Mouse (Mus musculus): ENCODE results near the gene Wnt7b. TPM values are rescaled to one million over a fixed set of nuclear protein-coding genes. Genes with fewer than 3 reads are reported as not detected.

Wnt7b gene
- polyA plus RNA-seq, 1 experiment from 2014 or later: 63.4 TPM

GRCm38 (mm10) chr15:85577583-85578460, 4.5 kb downstream of the Wnt7b start:
- no peak for ATAC-seq

GRCm38 (mm10) chr15:85576511-85577440, 5.5 kb downstream of the Wnt7b start:
- H3K9ac ChIP-seq (replicated peaks): peak overlapping the region; percentile 71

More at GRCm38 (mm10) chr15:85577583-85578460, 4.5 kb downstream of the Wnt7b start:
- Histone ChIP-seq H3K4me3 (replicated peaks) (peak overlapping the region; percentile 73), H3K4me2 (replicated peaks) (peak overlapping the region; percentile 95), H3K4me1 (replicated peaks) (peaks cover 86% of the 10 kb centered on the region), H3K9ac (replicated peaks) (peak overlapping the region; percentile 71), H3K9me3 (no peaks in the 10 kb centered on the region), H3K27ac (peak overlapping the region; percentile 69), H3K36me3 (no peaks in the 10 kb centered on the region), H3K27me3 (peaks cover 96% of the 10 kb centered on the region)
- under 1% methylated on average over 54 of the region's 54 CpGs for WGBS

GRCm38 (mm10) chr15:85576110-85576509, 6.2 kb downstream of the Wnt7b start:
- Histone ChIP-seq H3K4me1 (replicated peaks) (peaks cover 72% of the 10 kb centered on the region), H3K27ac (peak overlapping the region; percentile 69; the same call in 1 of the 2 replicates), H3K4me3 (replicated peaks) (peak overlapping the region; percentile 73), H3K4me2 (replicated peaks) (peak overlapping the region; percentile 95), H3K27me3 (peaks cover 79% of the 10 kb centered on the region), H3K9me3 (no peaks in the 10 kb centered on the region), H3K36me3 (no peaks in the 10 kb centered on the region), H3K9ac (replicated peaks) (peak overlapping the region; percentile 71)
- no peak for ATAC-seq
- 0% methylated on average over 20 of the region's 20 CpGs for WGBS

More at GRCm38 (mm10) chr15:85576511-85577440, 5.5 kb downstream of the Wnt7b start:
- ATAC-seq: no peak
- peak overlapping the region; percentile 73 for H3K4me3 ChIP-seq (replicated peaks)
- peak overlapping the region; percentile 69 for H3K27ac ChIP-seq
- under 1% methylated on average over 60 of the region's 61 CpGs for WGBS
- peaks cover 78% of the 10 kb centered on the region for H3K4me1 ChIP-seq (replicated peaks)
- H3K4me2 ChIP-seq (replicated peaks): peak overlapping the region; percentile 95
- no peaks in the 10 kb centered on the region for H3K36me3 ChIP-seq
- H3K9me3 ChIP-seq: no peaks in the 10 kb centered on the region
- peaks cover 85% of the 10 kb centered on the region for H3K27me3 ChIP-seq

GRCm38 (mm10) chr15:85574558-85574957, 7.7 kb downstream of the Wnt7b start:
- Histone ChIP-seq H3K27me3 (peaks cover 63% of the 10 kb centered on the region), H3K4me1 (replicated peaks) (peaks cover 65% of the 10 kb centered on the region), H3K36me3 (no peaks in the 10 kb centered on the region), H3K9me3 (no peaks in the 10 kb centered on the region), H3K4me2 (replicated peaks) (peak overlapping the region; percentile 95), H3K27ac (no peak overlapping the region), H3K4me3 (replicated peaks) (no peak overlapping the region), H3K9ac (replicated peaks) (no peak overlapping the region)
- ATAC-seq: no peak
- 75% methylated on average over 8 of the region's 8 CpGs for WGBS

- peaks cover 68% of the 10 kb centered on the region for H3K4me1 ChIP-seq (replicated peaks)
- no peak for ATAC-seq
- H3K4me3 ChIP-seq (replicated peaks): no peak overlapping the region
- WGBS: 69% methylated on average over 5 of the region's 5 CpGs
- peaks cover 58% of the 10 kb centered on the region for H3K27me3 ChIP-seq
- H3K36me3 ChIP-seq: no peaks in the 10 kb centered on the region
- no peaks in the 10 kb centered on the region for H3K9me3 ChIP-seq
- peak overlapping the region; percentile 95 for H3K4me2 ChIP-seq (replicated peaks)
- no peak overlapping the region for H3K27ac ChIP-seq
- no peak overlapping the region for H3K9ac ChIP-seq (replicated peaks)
Observed at GRCm38 (mm10) chr15:85574086-85574485, 8.2 kb downstream of the Wnt7b start.

GRCm38 (mm10) chr15:85572619-85573254, 9.5 kb downstream of the Wnt7b start:
- H3K4me1 ChIP-seq (replicated peaks): peaks cover 67% of the 10 kb centered on the region
- H3K4me3 ChIP-seq (replicated peaks): no peak overlapping the region
- H3K9me3 ChIP-seq: no peaks in the 10 kb centered on the region
- H3K36me3 ChIP-seq: no peaks in the 10 kb centered on the region
- H3K9ac ChIP-seq (replicated peaks): no peak overlapping the region
- peak overlapping the region; percentile 10; the same call in 1 of the 2 replicates for H3K4me2 ChIP-seq (replicated peaks)
- H3K27me3 ChIP-seq: peaks cover 46% of the 10 kb centered on the region
- no peak overlapping the region for H3K27ac ChIP-seq
- 22% methylated on average over 8 of the region's 8 CpGs for WGBS
- ATAC-seq: peak; percentile 49; the same call in 1 of the 2 replicates

- 72% methylated on average over 8 of the region's 8 CpGs for WGBS
- Histone ChIP-seq H3K27me3 (peaks cover 24% of the 10 kb centered on the region), H3K9ac (replicated peaks) (no peak overlapping the region), H3K4me2 (replicated peaks) (no peak overlapping the region), H3K4me1 (replicated peaks) (peaks cover 56% of the 10 kb centered on the region), H3K27ac (peak overlapping the region; percentile 31; the same call in 1 of the 2 replicates), H3K9me3 (no peaks in the 10 kb centered on the region), H3K4me3 (replicated peaks) (no peak overlapping the region), H3K36me3 (no peaks in the 10 kb centered on the region)
- no peak for ATAC-seq
Observed at GRCm38 (mm10) chr15:85569995-85570734, 12.1 kb downstream of the Wnt7b start.

- peak; percentile 9; the same call in 1 of the 2 replicates for ATAC-seq
- H3K36me3 ChIP-seq: no peaks in the 10 kb centered on the region
- H3K9me3 ChIP-seq: no peaks in the 10 kb centered on the region
- H3K27ac ChIP-seq: peak overlapping the region; percentile 31
- H3K27me3 ChIP-seq: peaks cover 16% of the 10 kb centered on the region
- no peak overlapping the region for H3K9ac ChIP-seq (replicated peaks)
- H3K4me1 ChIP-seq (replicated peaks): peaks cover 56% of the 10 kb centered on the region
- H3K4me2 ChIP-seq (replicated peaks): no peak overlapping the region
- 70% methylated on average over 2 of the region's 2 CpGs for WGBS
- H3K4me3 ChIP-seq (replicated peaks): no peak overlapping the region
Observed at GRCm38 (mm10) chr15:85569167-85569797, 13.0 kb downstream of the Wnt7b start.

- H3K9ac ChIP-seq (replicated peaks): no peak overlapping the region
- H3K9me3 ChIP-seq: no peaks in the 10 kb centered on the region
- H3K4me3 ChIP-seq (replicated peaks): no peak overlapping the region
- no peak for ATAC-seq
- no peaks in the 10 kb centered on the region for H3K36me3 ChIP-seq
- peaks cover 9% of the 10 kb centered on the region; the same call in 1 of the 2 replicates for H3K27me3 ChIP-seq
- H3K27ac ChIP-seq: no peak overlapping the region
- H3K4me2 ChIP-seq (replicated peaks): no peak overlapping the region
- 73% methylated on average over 3 of the region's 3 CpGs for WGBS
- peaks cover 55% of the 10 kb centered on the region for H3K4me1 ChIP-seq (replicated peaks)
Observed at GRCm38 (mm10) chr15:85568402-85568801, 13.9 kb downstream of the Wnt7b start.

- WGBS: 75% methylated on average over 5 of the region's 5 CpGs
- Histone ChIP-seq H3K4me1 (replicated peaks) (peaks cover 42% of the 10 kb centered on the region), H3K4me3 (replicated peaks) (no peak overlapping the region), H3K9me3 (0 out of 2 replicates have a peak, but pooled peaks cover 3% of the 10 kb centered on the region), H3K36me3 (no peaks in the 10 kb centered on the region), H3K9ac (replicated peaks) (no peak overlapping the region), H3K27ac (no peak overlapping the region), H3K4me2 (replicated peaks) (no peak overlapping the region), H3K27me3 (0 out of 2 replicates have a peak, but pooled peaks cover 4% of the 10 kb centered on the region)
- no peak for ATAC-seq
Observed at GRCm38 (mm10) chr15:85564966-85565365, 17.3 kb downstream of the Wnt7b start.
